Mouse (Mus musculus): ENCODE data around the gene Noxo1.
"Not testable (repeated sequence)": the region's sequence is repeated elsewhere in the genome, so short reads cannot be mapped to it uniquely, and the experiment has no call there.

The Noxo1 gene

GRCm38 (mm10) chr17:24676877-24677276, 19.2 kb upstream of the Noxo1 start:
- no peak for DNase-seq (ENCODE audit: low spot score in 2 of 2)

GRCm38 (mm10) chr17:24677500-24678080, 18.4 kb upstream of the Noxo1 start:
- DNase-seq (ENCODE audit: low spot score in 2 of 2), result no peak

DNA sequence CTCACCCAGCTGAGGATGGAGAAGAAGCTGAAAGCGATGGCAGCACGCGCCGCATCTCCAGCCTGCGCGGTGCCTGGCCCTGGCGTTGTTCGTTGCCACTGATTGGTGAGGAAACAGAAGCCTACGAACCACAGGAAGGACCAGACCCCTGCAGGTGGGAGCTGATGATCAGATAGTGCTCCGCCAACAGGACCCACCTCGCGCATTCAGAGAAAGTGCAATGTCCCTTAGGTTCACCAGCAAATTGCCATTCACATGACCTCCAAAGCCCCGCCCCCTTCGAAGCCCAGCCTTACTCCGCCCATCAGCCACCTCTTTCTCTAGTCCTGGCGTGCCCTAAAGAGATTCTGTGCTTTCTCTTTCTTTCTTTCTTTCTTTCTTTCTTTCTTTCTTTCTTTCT, 9.5 kb upstream of the Noxo1 start:
- peak in 1 of 2 experiments; percentile 82 for DNase-seq (ENCODE audit: low spot score in 2 of 2)

DNA sequence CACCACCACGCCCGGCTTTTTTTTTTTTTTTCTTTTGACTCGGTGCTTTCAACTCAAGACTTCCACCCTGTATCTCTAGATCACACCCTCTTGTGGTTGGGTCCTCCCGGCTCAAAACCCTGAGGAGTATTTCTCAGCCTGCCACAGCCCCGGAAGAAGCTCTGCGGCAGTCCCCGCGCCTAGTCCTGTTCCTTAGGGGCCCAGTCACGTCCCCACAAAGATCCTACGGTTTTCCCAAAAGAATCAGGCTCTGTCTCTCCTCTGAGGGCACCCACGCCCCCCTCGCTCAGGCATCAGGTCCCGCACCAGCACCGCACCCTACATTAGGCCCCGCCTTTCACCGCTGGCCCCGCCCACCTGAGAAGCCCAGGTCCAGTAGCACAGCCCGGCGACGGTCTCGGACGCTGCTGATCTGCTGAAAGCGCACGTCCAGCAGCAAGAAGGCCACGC, 8.9 kb upstream of the Noxo1 start:
- DNase-seq (ENCODE audit: low spot score in 2 of 2), result peak; percentile 46 to 76

DNA sequence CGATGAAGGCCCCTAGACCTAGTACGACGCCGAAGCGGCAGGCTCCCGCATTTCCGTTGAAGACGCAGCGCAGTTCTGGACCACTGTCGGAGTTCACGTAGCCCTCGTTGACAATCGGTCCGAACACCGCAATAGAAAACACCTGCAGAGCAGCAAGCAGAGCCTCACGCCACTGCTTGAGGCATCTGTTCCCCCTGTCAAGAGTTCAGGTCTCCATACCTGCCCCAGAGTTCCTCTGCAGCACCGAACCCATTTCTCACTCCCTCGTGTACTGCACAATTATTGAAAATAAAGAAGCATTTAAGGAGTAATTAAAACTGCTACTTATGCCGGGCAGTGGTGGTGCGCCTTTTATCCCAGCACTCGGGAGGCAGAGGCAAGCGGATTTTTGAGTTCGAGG, 8.4 kb upstream of the Noxo1 start:
- DNase-seq (ENCODE audit: low spot score in 2 of 2), result no peak

DNA sequence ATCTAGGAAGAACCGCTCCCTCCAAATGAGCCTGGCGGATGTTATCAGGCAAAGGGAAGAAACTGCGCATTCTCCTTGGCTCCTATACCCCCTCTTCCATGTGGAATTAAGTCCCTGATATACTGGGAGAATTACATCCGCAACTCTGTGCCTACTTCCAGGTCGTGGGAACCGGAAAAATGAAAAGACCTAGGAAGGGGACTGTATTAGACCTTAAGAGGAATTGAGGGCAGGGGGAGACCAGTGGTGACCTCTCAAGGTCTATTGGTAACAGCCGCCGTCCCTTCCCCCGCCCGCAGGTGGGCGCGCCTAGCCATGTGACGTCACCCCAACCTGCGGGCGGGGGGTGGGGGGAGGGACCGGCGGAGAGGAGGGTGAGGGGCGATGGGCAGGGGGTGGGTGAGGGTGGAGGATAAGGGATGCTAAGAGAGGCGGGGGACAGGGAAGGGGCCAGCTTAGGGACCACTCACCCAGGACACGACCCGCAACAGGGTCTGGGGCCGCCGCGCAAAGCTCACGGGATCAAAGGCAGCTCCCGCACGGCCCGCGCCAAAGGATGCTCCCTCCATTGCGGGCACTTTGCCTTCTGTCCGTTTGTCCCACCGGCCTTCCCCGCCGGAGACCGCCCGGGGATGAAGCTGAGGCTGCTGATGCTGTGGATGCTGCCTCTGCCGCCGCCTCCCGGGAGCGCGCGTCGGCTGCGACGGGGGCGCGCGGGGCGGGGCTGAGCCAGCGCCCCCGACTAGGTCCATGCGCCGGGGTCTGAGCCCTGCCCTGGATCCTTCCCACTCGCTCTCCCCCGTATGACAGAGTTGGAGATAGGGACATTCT, 6.6 kb upstream of the Noxo1 start, which contains the start of gene Syngr3:
Gene Syngr3 (minus strand): TSS at position 705 of the 831 bp plus-strand sequence.
- DNase-seq (ENCODE audit: low spot score in 2 of 2), result peak in 1 of 2 experiments; percentile 23

- DNase-seq (ENCODE audit: low spot score in 2 of 2), result no peak
Measured at GRCm38 (mm10) chr17:24692385-24692784, 3.6 kb upstream of the Noxo1 start.

DNA sequence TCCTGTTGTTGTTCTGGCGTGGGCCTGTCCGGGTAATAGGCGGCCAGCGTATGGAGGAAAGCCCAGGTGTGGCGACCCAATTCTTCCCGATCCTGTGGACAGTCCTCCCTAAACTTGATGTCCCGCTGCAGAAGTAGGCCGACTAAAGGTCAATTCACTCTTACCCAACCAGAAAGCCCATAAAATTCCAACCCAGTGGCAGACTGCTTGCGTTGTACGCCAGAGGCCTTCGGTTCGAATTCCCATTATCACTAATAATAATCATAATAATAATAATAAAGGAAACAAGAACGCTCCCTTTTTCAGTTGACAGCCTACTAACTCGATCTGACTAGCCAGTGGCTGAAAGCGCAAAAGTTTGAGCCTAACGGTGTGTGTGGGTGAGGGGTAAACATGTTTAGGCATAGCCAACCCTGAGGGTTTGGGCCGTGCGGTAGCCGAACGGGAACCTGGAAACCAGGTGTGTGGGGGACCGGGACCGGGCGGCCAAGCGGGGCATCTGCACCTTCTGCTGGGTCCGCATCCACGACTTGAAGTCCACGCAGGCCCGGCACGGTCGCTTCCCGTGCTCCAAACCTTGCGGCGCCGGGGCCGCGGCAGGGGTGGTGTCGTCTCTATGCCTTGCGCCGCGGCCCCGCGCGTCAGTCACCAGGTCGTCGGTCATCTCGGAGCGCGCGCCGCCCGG, 566 bp upstream of the Noxo1 start:
- no peak for DNase-seq (ENCODE audit: low spot score in 2 of 2)

DNA sequence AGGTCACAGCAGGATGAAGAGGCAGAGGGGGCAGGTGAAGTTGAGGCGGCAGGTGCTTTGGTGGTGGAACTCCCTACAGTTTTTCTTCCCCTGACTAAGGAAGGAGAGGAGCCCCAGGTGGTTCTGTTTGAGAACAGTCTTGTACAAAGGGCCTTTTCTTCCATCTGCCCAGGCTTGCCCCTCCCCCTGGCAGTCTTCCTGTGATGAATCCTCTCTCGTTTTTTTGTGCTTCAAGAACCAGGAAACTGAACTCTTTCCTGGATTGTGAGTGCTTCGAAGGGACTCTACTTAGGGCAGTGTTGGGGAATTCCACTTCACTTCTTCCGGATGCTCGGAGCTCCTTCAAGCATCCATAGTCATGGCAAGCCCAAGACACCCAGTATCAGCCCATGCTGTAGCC, 2.0 kb downstream of the Noxo1 start:
- DNase-seq (ENCODE audit: low spot score in 2 of 2), result no peak

DNA sequence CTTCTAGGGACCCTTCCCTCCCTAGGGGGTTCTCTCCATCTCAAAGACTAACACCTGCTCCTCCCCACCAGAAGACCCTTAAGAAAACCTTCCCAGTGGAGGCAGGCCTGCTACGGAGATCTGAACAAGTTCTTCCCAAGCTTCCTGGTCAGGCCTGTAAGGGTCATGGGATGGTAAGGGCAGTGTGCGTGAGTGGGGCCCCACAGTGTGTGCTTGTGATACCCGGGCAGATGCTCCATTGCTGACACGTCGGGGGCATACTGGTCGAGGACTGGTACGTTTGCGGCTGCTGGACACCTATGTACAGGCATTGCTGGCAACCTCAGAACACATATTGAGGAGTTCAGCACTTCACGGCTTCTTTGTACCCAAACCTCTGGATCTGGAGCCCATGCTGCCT, 2.7 kb downstream of the Noxo1 start:
- DNase-seq (ENCODE audit: low spot score in 2 of 2), result no peak

DNA sequence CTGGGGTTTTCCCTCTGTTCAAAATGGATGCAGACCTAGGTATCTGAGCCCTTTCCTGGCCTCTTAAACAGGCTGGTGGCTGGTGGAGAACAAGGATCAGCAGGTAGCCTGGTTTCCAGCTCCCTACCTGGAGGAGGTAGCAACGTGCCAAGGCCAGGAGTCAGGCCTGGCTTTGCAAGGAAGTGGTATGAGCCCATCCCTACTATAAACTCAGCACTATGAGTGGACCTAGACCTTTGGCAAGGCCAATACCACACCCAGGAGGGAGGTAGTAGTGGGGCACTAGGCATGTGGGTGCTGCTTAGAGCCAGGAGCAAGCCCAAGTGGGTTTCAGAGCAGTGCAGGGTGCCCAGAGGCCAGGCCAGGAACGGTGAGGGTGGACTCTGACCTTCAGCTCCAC, 3.4 kb downstream of the Noxo1 start:
- no peak for DNase-seq (ENCODE audit: low spot score in 2 of 2)

DNA sequence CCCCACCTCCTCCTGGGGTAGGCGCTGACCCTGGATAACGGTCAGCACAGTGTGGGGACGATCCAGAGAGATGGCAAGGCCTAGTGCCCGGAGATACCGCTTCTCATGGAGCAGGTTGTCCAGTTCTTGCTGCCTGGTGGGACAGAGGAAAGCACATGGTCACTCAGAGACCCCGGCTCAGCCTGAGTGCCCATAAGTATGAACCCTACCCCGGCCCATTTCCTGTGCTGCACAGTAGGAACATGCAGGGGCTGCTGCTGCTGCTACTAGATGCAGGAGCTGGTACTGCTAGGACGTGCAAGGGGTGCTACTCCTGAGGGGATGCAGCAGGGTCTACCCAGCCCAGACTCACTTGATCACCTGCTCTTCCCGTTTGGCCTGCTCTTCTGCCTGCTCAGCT, 5.2 kb downstream of the Noxo1 start:
- no peak for DNase-seq (ENCODE audit: low spot score in 2 of 2)

DNA sequence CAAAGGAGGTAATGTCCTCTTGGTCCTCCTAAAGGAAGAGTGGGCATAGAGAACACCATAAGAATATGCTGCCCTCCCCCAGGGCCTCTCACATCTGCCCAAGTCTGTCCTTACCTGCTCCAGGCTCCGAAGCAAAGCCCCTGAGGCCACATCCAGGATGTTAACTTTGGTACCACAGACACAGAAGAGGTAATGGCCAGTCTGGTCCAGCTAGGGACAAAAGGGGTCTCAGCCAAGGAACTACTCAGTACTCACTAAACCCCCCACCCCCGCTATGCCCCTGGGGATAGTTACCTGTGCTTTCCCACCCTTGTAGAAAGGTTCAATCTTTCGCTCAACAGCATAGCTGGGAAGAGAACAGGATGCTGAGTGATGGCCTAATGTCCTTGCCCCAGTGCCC, 9.8 kb downstream of the Noxo1 start:
- DNase-seq (ENCODE audit: low spot score in 2 of 2), result no peak

GRCm38 (mm10) chr17:24706982-24707800, 11.2 kb downstream of the Noxo1 start, which contains the start of gene Tbl3:
Tbl3 (minus strand) TSS chr17:24707660.
- DNase-seq (ENCODE audit: low spot score in 2 of 2), result peak; percentile 94 to 96

DNA sequence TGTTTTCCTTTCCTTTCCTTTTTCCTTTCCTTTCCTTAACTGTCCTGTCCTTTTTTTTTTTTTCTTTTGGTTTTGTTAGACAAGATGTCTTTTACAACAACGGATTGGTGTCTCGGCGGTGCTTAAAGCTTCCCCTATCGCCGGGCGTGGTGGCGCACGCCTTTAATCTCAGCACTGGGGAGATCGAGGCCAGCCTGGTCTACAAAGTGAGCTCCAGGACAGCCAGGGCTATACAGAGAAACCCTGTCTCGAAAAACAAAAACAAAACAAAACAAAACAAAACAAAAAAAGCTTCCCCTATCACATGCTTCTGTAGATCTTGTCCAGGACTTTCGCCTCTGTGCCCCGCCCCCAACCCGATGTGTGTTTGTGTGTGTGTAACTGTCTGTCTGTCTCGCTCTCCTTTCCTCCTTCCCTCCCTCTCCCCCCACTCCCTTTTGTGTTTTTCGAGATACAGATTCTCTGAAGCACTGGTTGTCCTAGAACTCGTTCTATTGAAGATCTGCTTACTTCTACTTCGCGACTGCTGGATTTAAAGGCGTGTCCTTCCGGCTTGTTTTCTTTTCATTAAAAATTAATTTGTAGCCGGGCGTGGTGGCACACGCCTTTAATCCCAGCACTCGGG, 11.9 kb downstream of the Noxo1 start:
- DNase-seq (ENCODE audit: low spot score in 2 of 2), result peak in 1 of 2 experiments; percentile 49

DNA sequence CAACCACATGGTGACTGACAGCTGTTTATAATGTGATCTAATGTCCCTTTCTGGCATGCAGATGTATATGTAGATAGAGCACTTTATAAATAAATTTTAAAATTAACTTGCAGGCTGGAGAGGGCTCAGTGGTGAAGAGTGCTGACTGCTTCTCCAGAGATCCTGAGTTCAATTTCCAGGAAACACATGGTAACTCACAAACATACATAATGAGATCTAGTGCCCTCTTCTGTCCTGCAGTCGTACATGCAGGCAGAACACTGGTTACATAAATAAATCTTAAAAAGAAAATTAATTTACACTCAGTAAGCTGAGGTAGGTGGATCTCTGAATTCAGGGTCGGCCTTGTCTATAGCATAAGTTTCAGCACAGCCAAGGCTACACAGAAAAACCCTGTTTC, 12.6 kb downstream of the Noxo1 start:
- DNase-seq (ENCODE audit: low spot score in 2 of 2), result no peak

DNA sequence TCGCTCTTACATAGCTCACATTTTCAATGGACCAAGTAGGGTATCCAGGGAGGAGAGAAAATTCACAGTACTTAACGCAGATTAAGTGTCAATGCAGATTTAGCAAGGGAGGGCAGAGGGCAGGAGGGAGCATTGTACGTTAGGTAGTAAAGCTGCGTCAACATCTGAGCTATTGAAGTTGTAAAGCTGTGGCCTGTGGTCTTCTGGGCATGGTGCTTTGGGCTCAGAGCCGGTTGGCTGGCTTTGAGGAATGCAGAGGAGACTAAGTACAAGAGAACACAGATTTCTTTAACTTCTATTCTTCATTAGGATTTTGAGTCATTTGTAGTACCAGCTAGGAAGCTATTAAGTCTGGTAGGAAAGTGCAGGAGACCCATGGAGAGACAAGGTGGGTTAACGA, 19.5 kb downstream of the Noxo1 start:
- no peak for DNase-seq (ENCODE audit: low spot score in 2 of 2)

DNA sequence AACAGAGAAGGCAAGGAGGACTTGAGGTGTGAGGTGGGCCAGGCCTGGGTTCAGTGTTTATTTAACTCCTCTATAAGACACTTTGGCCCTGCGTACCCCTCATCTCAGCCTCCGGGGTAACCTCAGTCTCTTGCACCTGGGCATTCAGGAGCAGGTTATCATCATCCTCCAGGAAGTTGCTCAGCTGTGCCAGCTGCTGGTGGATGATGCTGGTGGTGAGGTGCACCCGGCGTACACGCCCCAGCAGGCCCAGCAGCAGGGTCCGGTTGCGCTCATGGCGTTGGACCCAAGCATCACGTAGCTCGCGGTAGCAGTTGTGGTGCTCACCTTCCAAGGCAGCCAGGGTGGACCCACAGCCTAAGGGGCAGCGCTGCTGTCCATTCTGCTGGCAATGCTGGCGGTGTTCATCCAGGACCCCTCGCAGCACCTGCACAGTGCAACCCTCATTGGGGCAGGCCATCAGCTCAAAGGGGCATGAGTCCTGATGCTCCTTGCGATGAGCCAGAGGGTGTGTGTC, 20.2 kb downstream of the Noxo1 start:
- no peak for DNase-seq (ENCODE audit: low spot score in 2 of 2)

DNA sequence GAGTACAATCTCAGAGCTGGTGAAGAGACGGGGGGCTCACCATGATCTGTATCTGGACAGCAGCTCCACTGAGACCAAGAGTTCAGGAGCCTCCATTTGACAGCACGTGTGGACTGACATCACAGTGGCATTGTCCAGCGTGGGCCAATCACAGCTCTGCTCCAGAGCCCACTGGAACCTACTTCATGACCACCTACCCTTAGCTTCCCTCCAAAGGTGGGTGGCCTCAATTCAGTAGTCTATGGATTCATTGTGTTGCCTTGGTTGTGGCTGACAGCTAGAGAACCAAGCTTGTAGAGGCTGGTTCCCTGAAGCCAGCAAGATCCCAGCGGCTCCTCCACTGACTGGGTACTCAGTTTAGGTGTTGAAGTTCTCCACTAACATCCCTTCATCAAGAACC, 21.9 kb downstream of the Noxo1 start, which contains the start of the genes Rnf151 and Rps2:
Gene Rnf151 (minus strand): TSS at position 121 of the 400 bp plus-strand sequence.
Gene Rps2 (plus strand): TSS at position 174 of the 400 bp plus-strand sequence.
- no peak for DNase-seq (ENCODE audit: low spot score in 2 of 2)

DNA sequence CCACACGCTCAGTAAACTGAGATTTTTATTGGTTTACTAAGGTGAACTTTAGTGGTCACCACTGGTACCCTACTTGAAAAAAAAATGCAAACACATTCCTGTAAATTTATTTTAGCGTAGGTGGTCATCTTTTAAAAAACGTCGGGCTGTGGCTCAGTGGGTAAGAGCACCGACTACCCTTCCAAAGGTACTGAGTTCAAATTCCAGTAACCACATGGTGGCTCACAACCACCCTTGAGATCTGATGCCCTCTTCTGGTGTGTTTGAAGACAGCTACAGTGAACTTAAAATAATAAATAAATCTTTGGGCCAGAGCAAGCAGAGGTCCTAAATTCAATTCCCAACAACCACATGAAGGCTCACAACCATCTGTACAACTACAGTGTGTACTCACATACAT, 22.9 kb downstream of the Noxo1 start:
- DNase-seq (ENCODE audit: low spot score in 2 of 2), result not testable (repeated sequence)
